Mouse (Mus musculus) cortical plate, adult 2 months (tissue): ENCODE measurements around the gene Syn2.

Experiments used
- CTCF ChIP-seq: fragments of 200-500 bp; IDR thresholded peaks from 2 replicates; pipeline ENCODE4 v1.5.1; 2011; ENCODE audit warnings: mild to moderate bottlenecking, control low read depth, low read length; ENCODE audit not compliant: insufficient read depth; ENCODE audit errors: extremely low read depth
- POLR2A ChIP-seq: fragments of 200-500 bp; IDR thresholded peaks from 2 replicates; pipeline ENCODE4 v1.6.1; 2011; ENCODE audit warnings: mild to moderate bottlenecking, low read length, control low read depth; ENCODE audit not compliant: insufficient read depth; ENCODE audit errors: extremely low read depth

DNA sequence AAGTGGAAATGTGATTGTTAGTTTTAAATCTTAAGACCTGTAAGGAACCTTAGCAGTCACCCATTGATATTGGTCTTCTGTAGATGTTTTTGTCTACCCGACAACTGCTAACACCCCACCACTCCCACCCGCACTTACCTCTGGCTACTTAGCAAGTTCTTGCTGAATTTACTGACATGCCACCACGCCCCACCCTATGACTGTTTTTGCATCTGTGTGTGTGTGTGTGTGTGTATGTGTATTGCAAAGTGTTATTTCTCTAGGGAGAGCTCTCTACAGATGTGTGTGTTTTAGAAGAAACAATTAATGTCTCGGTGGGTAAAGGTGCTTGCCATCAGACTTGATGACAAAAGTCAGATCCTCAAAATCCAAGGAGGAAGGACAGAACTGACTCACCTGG, 92.3 kb downstream of the Syn2 start, which contains the start of gene Gm17482:
- TF ChIP-seq POLR2A (no peak), CTCF (no peak)
